Mouse (Mus musculus) forebrain, embryonic 15.5 days (tissue): ENCODE data around the gene Coq10b. TPM values are rescaled to one million over a fixed set of nuclear protein-coding genes. Genes with fewer than 3 reads are reported as not detected.
A peak's percentile ranks its signal among the peaks of the same experiment; 100 is the strongest.
"Not testable (repeated sequence)": the region's sequence is repeated elsewhere in the genome, so short reads cannot be mapped to it uniquely, and the experiment has no call there.

ENCODE experiments used
- ATAC-seq: fragments of 200-750 bp; cut with Nextera tagmentation; replicated peaks from 2 replicates; pipeline ENCODE4 v1.8.0; 2017; ENCODE audit warnings: mild to moderate bottlenecking, moderate TSS enrichment, moderate library complexity
- H3K27ac ChIP-seq: fragments of 300-500 bp; sonication (generic); replicated peaks from 2 replicates; pipeline ENCODE4 v1.5.1; 2015; ENCODE audit warnings: mild to moderate bottlenecking, inconsistent platforms
- H3K27me3 ChIP-seq: fragments of 300-500 bp; sonication (generic); 2 replicates; pipeline ENCODE4 v1.6.1; 2015; ENCODE audit warnings: inconsistent platforms
- H3K36me3 ChIP-seq: fragments of 300-500 bp; sonication (generic); 2 replicates; pipeline ENCODE4 v1.6.1; 2015; ENCODE audit warnings: mild to moderate bottlenecking, inconsistent platforms
- H3K4me1 ChIP-seq: fragments of 300-500 bp; sonication (generic); 2 replicates; pipeline ENCODE4 v1.6.1; 2015; ENCODE audit warnings: inconsistent platforms
- H3K4me2 ChIP-seq: fragments of 300-500 bp; sonication (generic); replicated peaks from 2 replicates; pipeline ENCODE4 v1.6.1; 2015; ENCODE audit warnings: mild to moderate bottlenecking, inconsistent platforms
- H3K4me3 ChIP-seq: fragments of 300-500 bp; sonication (generic); 2 replicates; pipeline ENCODE4 v1.5.1; 2015; ENCODE audit warnings: mild to moderate bottlenecking, inconsistent platforms
- H3K9ac ChIP-seq: fragments of 300-500 bp; sonication (generic); replicated peaks from 2 replicates; pipeline ENCODE4 v1.6.1; 2015; ENCODE audit warnings: mild to moderate bottlenecking, inconsistent platforms
- H3K9me3 ChIP-seq: fragments of 300-500 bp; sonication (generic); 2 replicates; pipeline ENCODE4 v1.6.1; 2016; ENCODE audit warnings: inconsistent platforms
- WGBS: fragments of 180-500 bp; shearing (Covaris S2); methylation state at CpG from one replicate; pipeline ENCODE4 v1.1.7; 2015; ENCODE audit warnings: mixed read lengths; 5-methylcytosine and 5-hydroxymethylcytosine counted together
- polyA plus RNA-seq: library from polyadenylated mRNA; unstranded; fragments of >200 nt; fragmentation: Nextera tagmentation; extraction: Ambion mirVana; gene quantifications from 2 replicates; pipeline ENCODE4 v1.2.1, GENCODE M21; 2015

Gene Coq10b
- 36.0 and 36.6 TPM in 2 replicates for polyA plus RNA-seq

DNA sequence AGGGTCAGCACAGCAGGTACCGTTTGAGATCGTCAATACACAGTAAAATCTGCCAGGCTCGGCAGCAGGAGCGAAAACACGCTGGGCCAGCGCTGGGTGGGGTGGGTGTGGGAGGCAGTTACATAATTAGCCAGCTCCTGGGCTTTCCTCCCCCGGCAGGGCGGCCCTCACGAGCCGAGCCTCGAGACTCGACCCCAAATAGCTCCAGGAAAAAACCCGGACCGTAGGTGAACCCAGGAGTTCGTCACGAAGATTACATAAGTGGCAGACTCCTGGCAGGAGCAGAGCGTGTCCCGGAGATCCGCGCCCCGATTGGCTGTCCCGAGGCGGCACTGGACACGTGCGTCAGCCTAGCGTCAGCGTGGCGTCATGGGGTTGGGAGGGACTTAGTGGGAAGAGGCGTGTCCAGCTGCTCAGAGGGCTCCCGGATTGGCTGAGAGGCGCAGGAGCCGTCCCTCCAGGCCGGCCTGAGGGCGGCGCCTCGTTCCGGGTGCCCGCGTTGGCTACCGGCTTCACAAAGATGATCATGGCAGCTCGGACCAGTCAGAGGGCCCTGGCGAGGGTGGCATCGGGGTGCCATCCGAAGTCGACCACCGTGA lies at the start of gene Coq10b:
TSS of gene Coq10b (plus strand) at position 416 of the 599 bp plus-strand sequence.
- H3K27ac ChIP-seq, result peak within 1 kb of the TSS; percentile 71
- H3K36me3 ChIP-seq, result no peaks in the 10 kb centered on the region; the same call in 1 of the 2 replicates
- peak within 1 kb of the TSS; percentile 64 for H3K9ac ChIP-seq
- peak within 1 kb of the TSS; percentile 79 for H3K4me3 ChIP-seq
- no peaks in the 10 kb centered on the region for H3K9me3 ChIP-seq
- H3K4me1 ChIP-seq, result peaks cover 15% of the 10 kb centered on the region
- peaks cover 4% of the 10 kb centered on the region; the same call in 1 of the 2 replicates for H3K27me3 ChIP-seq
- peak within 1 kb of the TSS; percentile 73 for H3K4me2 ChIP-seq
- peak; percentile 100 for ATAC-seq
- WGBS, result under 1% methylated on average over 44 of the region's 46 CpGs

DNA sequence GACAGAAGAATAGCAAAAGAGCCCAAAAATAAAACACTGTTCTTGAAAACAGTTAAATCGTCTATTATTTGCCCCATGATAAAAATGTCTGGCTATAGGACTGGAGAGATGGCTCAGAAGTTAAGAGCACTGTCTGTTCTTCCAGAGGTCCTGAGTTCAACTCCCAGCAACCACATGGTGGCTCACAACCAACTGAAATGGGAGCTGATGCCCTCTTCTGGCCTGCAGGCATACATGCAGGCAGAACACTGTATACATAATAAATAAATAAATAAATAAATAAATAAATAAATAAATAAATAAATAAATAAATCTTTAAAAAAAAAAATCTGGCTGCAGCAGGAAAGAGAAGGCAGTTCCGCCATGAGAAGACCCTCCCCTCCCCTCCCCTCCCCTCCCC lies 44.3 kb upstream of the Coq10b start:
- H3K4me3 ChIP-seq, H3K9me3 ChIP-seq, H3K27ac ChIP-seq, H3K4me1 ChIP-seq, H3K9ac ChIP-seq, H3K4me2 ChIP-seq, ATAC-seq, H3K27me3 ChIP-seq: not testable (repeated sequence)
- 89% methylated on average over 2 of the region's 2 CpGs for WGBS
- H3K36me3 ChIP-seq, result peaks cover 74% of the 10 kb centered on the region

DNA sequence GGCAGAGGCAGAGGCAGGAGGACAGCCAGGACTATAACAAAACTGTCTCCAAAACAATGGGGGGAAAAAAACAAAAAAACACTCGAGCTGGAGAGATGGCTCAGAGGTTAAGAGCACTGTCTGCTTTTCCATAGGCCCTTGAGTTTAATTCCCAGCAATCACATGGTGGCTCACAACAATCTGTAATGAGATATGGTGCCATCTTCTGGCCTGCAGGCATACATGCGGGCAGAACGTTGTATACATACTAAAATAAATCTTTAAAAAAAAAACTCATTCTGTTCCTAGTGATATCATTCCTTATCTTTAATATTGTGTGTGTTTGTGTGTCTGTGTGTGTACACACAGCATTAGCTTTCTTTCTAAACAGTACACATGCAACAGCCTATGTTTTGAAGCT lies 40.1 kb upstream of the Coq10b start:
- 51% methylated on average over 3 of the region's 3 CpGs for WGBS
- no peak for ATAC-seq
- H3K27ac ChIP-seq, result no peak overlapping the region
- no peak overlapping the region for H3K4me3 ChIP-seq
- H3K9me3 ChIP-seq, result no peaks in the 10 kb centered on the region
- H3K36me3 ChIP-seq, result peaks cover 78% of the 10 kb centered on the region
- no peaks in the 10 kb centered on the region for H3K27me3 ChIP-seq
- H3K9ac ChIP-seq, result no peak overlapping the region
- no peaks in the 10 kb centered on the region for H3K4me1 ChIP-seq
- H3K4me2 ChIP-seq, result no peak overlapping the region

DNA sequence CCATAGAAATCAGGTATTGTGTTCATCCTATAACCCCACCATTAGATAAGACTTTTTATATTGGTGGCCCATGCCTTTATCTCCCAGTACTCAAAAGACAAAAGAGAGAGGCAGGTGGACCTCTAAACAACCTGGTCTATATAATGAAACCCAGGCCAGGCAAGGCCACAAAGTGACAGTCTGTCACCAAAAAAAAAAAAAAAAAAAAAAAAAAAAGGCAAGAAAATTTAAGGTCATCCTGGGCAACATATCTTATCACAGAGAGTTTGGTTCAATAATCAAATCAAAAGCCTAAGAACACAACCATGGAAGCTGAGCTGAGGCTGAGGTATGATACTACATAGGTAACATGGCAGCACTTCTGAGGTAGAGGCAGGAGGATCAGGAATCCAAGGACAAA lies 30.7 kb upstream of the Coq10b start:
- Histone ChIP-seq H3K4me1 (peaks cover 20% of the 10 kb centered on the region), H3K4me2 (no peak overlapping the region), H3K27me3 (no peaks in the 10 kb centered on the region), H3K4me3 (no peak overlapping the region), H3K27ac (no peak overlapping the region), H3K36me3 (peaks cover 17% of the 10 kb centered on the region), H3K9me3 (no peaks in the 10 kb centered on the region), H3K9ac (no peak overlapping the region)
- no peak for ATAC-seq

DNA sequence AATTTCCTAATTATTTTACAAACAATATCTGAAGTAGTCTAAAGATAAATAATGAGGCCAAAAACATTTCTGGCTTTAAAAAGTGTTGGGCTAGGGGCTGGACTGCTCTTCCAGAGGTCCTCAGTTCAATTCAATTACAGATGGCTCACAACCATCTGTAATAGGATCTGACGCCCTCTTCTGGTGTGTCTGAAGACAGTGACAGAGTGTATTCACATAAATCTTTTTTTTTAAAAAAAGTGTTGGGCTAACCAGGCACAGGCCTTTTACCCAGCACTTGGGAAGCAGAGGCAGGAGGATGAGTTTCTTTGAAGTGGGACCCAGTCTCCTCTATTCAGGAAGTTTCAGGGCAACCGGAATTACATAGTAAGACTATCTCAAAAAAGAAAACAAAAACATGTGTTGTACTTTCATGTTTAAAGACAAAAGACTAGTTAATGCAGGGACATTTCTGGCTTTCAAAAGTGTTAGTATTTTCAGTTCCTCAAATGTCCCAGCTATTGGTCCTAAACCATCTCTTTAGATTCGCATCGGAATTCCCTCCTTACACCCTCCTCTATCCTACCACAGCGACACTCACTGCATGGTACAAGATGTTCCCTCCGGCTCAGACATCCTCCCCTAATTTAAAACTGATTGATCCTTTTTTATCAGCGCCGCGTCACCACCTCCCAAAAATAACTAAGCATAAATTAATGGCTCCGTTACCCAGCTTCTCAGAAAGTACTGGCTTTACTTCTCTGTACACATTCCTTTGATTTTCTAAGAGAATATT lies 26.7 kb upstream of the Coq10b start:
- no peaks in the 10 kb centered on the region for H3K36me3 ChIP-seq
- no peaks in the 10 kb centered on the region for H3K9me3 ChIP-seq
- H3K4me1 ChIP-seq, result peaks cover 24% of the 10 kb centered on the region
- ATAC-seq, result no peak
- H3K9ac ChIP-seq, result peak overlapping the region; percentile 92
- H3K27me3 ChIP-seq, result no peaks in the 10 kb centered on the region
- 14% methylated on average over 10 of the region's 10 CpGs for WGBS
- peak overlapping the region; percentile 85 for H3K4me2 ChIP-seq
- peak overlapping the region; percentile 88; the same call in 1 of the 2 replicates for H3K27ac ChIP-seq
- peak overlapping the region; percentile 77 for H3K4me3 ChIP-seq

DNA sequence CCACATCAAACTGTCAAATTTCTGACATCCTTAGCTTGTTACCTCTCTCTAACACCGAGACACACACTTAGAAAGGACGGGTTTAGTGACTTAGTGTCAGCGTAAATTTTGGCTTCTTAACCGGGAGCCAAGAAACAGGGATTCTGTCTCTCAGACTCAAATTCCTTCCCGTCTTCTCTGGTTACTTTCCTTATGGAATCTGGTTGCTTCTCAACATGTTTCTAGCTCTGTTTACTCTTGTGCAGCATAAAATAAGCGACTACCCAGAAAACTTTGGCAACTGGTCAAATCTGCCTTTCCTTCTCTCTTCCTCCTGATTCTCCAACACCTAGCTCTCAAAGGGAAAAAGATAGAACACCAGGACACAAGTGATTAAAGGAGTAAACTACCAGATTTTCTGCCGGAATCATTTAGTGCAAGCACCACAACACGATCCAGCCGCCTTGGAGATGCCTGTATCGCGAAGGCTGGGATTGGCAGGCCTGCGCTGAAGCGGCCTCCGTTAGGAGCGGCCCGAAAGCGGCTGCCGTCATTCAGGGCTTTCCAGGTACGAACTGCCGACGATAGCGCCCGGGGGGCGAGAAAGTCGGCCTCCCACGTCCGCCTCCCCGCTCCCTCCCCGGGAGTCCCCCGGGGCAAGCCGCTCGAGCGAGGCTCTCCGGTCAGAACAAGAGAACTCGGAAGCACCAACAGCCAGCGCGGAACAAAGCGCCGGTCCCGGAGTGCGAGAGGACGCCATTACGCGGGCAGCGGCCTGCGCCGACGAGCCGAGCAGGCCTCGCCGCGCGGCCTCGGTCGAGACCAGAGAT lies 25.9 kb upstream of the Coq10b start:
- under 1% methylated on average over 55 of the region's 55 CpGs for WGBS

DNA sequence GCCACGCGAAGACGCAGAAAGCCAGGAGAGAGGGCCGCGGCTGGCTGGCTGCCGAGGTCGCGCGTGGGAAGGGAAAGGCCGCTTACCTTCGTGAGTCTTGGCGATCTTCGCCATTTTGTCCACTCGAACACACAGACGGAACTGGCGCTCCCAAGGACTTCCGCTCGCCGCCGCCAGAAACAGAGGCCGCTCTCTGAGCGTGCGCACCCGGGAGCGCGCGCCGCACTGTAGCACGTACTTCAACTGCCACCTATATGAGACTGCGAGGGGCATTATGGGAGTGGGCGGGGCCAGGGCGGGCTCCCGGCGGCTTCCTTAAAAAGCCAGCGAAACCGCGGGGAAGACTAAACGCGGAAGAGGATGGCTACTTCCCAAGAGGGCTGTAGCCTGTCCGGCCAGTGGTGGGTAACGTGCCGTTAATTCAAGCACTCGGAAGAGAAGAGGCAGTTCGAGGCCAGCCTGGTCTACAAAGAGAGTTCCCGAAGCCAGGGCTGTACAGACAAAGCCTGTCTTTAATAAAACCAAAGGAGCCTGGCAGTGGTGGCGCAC lies 25.2 kb upstream of the Coq10b start, which contains the start of gene Sf3b1:
TSS of gene Sf3b1 (minus strand) at position 229 of the 549 bp plus-strand sequence.
- WGBS, result 1% methylated on average over 46 of the region's 46 CpGs
- H3K4me3 ChIP-seq, result peak within 1 kb of the TSS; percentile 77
- peak within 1 kb of the TSS; percentile 85 for H3K4me2 ChIP-seq
- no peaks in the 10 kb centered on the region for H3K36me3 ChIP-seq
- no peaks in the 10 kb centered on the region for H3K9me3 ChIP-seq
- peak; percentile 99 for ATAC-seq
- H3K4me1 ChIP-seq, result peaks cover 24% of the 10 kb centered on the region
- H3K27ac ChIP-seq, result peak within 1 kb of the TSS; percentile 88
- peak within 1 kb of the TSS; percentile 92 for H3K9ac ChIP-seq
- H3K27me3 ChIP-seq, result no peaks in the 10 kb centered on the region

More for the DNA sequence above, 25.9 kb upstream of the Coq10b start:
- Histone ChIP-seq H3K36me3 (no peaks in the 10 kb centered on the region), H3K9me3 (no peaks in the 10 kb centered on the region), H3K9ac (peak overlapping the region; percentile 92), H3K4me1 (peaks cover 24% of the 10 kb centered on the region), H3K4me3 (peak overlapping the region; percentile 77), H3K4me2 (peak overlapping the region; percentile 85), H3K27me3 (no peaks in the 10 kb centered on the region), H3K27ac (peak overlapping the region; percentile 88)
- ATAC-seq, result peak; percentile 73

DNA sequence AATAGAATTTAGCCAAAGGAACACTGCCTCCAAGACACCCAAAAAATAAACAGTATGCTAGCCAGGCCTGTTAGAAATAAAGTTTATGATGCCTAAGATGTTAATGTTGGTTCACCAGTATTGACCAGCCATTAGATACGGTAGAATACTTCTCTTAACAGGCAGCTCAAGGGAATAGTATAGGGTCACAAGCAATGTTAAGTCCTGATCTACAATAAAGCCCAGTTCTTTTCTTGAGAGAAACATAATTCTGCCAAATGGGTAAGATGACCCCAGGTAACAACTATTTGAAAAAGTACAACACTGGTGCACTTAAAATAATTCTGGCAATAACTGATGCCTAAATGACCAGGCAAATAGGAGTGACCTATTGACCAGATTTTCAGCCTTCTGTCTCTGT lies 24.6 kb upstream of the Coq10b start:
- peak overlapping the region; percentile 88; the same call in 1 of the 2 replicates for H3K27ac ChIP-seq
- no peak for ATAC-seq
- H3K4me1 ChIP-seq, result peaks cover 24% of the 10 kb centered on the region
- H3K27me3 ChIP-seq, result no peaks in the 10 kb centered on the region
- 88% methylated on average over 1 of the region's 1 CpGs for WGBS
- no peaks in the 10 kb centered on the region for H3K9me3 ChIP-seq
- peak overlapping the region; percentile 77 for H3K4me3 ChIP-seq
- peak overlapping the region; percentile 49 for H3K4me2 ChIP-seq
- H3K9ac ChIP-seq, result 0 out of 2 replicates have a peak overlapping the region, but pooled peaks have one; percentile 57
- H3K36me3 ChIP-seq, result no peaks in the 10 kb centered on the region

DNA sequence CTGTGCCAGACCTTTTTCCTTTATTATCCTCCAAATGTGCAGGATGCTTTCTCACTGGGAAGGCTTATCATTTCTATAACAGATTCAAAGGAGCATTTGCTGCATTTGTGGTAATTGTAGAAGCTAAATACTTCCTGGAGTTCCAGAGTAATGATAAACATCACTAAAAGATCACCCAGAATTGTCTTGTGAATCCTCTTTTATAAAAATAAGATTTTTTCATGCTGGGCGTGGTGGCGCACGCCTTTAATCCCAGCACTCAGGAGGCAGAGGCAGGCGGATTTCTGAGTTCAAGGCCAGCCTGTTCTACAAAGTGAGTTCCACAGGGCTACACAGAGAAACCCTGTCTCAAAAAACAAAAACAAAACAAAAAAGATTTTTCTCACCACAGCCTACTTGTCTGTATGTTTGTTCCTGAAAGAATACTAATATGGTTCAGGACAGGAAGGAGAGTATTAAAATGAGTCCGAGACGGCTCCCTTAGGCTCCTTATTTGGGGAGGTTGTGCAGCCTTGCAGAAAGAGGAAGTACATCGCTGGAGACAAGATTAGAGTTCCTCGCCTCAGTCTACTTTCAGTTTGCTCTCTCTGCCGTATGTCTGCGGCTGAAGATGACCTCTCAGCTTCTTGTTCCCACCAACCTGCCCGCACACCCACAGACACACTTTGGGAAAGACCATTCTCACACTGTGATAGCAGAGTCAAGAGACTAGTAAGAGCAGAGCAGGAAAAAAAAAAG lies 23.9 kb upstream of the Coq10b start:
- 91% methylated on average over 11 of the region's 11 CpGs for WGBS
- H3K9me3 ChIP-seq, result no peaks in the 10 kb centered on the region
- no peak overlapping the region for H3K9ac ChIP-seq
- no peak overlapping the region for H3K4me2 ChIP-seq
- no peaks in the 10 kb centered on the region for H3K36me3 ChIP-seq
- no peak overlapping the region for H3K4me3 ChIP-seq
- H3K27ac ChIP-seq, result no peak overlapping the region
- no peaks in the 10 kb centered on the region for H3K27me3 ChIP-seq
- ATAC-seq, result no peak
- H3K4me1 ChIP-seq, result peaks cover 24% of the 10 kb centered on the region

DNA sequence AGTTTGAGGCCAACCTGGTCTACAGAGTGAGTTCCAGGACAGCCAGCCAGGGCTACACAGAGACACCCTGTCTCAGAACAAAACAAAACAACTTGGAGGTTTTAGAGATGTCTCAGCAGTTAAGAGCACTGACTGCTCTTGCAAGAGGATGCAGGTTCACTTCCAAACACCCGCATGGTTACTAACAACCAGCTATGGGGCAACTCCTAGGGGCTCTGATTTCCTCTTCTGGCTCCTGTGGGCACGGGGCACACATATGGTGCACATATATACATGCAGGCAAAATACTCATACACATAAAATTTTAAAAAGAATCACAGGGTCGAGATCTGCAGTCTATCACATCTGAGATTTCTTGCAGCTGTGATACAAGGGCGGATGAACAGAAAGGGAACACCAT lies 23.1 kb upstream of the Coq10b start:
- no peak overlapping the region for H3K27ac ChIP-seq
- no peaks in the 10 kb centered on the region for H3K36me3 ChIP-seq
- no peaks in the 10 kb centered on the region for H3K9me3 ChIP-seq
- peaks cover 18% of the 10 kb centered on the region for H3K4me1 ChIP-seq
- H3K4me2 ChIP-seq, result no peak overlapping the region
- H3K27me3 ChIP-seq, result no peaks in the 10 kb centered on the region
- H3K4me3 ChIP-seq, result no peak overlapping the region
- H3K9ac ChIP-seq, result no peak overlapping the region
- no peak for ATAC-seq
- 76% methylated on average over 4 of the region's 4 CpGs for WGBS

DNA sequence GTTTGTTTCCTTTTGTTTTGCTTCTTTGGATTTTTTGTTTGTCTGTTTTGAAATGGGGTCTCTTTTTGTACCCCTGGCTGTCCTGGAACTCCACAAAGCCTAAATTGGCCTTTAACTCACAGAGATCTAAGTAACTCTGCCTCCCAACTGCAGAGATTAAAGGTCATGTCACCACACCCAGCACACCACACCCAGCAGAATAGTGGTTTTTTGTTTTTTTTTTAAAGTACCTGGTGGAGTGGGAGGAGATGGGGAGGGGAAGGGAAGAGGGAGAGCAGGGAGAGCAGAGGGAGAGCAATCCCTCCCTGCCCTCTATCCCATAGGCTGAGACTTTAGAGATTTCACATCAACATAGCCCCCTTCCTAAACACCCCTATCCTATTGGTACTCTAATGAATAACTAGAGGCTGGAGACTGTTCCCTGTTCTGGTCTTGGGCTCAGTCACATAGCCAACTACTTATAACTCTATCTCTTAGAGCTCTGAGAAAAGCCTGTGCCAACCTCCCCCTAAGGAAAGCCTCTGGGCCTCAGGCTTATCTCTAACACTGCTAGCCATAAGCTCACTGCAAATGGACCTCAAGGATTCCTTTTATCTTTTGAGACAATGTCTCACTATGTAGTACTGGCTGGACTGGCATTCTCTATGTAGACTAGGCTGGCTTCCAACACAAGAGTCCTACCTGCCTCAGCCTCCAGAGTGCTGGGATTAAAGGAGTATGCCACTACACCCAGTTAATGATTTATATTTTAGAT lies 21.4 kb upstream of the Coq10b start:
- Histone ChIP-seq H3K27me3 (no peaks in the 10 kb centered on the region), H3K4me3 (no peak overlapping the region), H3K27ac (no peak overlapping the region), H3K36me3 (no peaks in the 10 kb centered on the region), H3K4me2 (no peak overlapping the region), H3K9me3 (no peaks in the 10 kb centered on the region), H3K9ac (no peak overlapping the region), H3K4me1 (peaks cover 4% of the 10 kb centered on the region; the same call in 1 of the 2 replicates)
- no peak for ATAC-seq
